Mouse (Mus musculus) cerebellum, adult 2 months (tissue): ENCODE data around the gene Nsun2.
"Not testable (repeated sequence)": the region's sequence is repeated elsewhere in the genome, so short reads cannot be mapped to it uniquely, and the experiment has no call there.

Source experiments
- CTCF ChIP-seq: fragments of 200-500 bp; IDR thresholded peaks from 2 replicates; pipeline ENCODE4 v1.5.1; 2011; ENCODE audit warnings: low read depth, mild to moderate bottlenecking, control low read depth, low read length, moderate library complexity, borderline replicate concordance; ENCODE audit not compliant: insufficient read depth
- POLR2A ChIP-seq: fragments of 200-500 bp; IDR thresholded peaks from 2 replicates; pipeline ENCODE4 v1.6.1; 2011; ENCODE audit warnings: low read length, control low read depth, borderline replicate concordance; ENCODE audit not compliant: insufficient read depth

DNA sequence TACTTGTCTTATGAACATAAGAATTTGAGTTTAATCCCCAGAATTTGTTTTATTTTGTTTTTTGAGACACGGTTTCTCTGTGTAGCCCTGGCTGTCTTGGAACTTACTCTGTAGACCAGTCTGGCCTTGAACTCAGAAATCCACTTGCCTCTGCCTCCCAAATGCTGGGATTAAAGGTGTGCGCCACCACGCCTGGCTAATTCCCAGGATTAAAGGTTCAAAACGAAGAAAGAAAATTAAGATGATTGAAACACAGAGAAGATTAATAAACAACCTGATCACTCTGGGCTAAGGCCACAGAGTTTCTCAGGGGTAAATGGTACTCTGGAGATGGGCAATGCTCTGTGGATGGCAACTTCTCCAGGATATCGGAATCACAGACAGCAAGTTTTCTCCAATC is 67.3 kb downstream of the Nsun2 start:
- not testable (repeated sequence) for TF ChIP-seq POLR2A, CTCF
